26 mouse cellular contexts compared by ENCODE assay signal in the genomic region with DNA sequence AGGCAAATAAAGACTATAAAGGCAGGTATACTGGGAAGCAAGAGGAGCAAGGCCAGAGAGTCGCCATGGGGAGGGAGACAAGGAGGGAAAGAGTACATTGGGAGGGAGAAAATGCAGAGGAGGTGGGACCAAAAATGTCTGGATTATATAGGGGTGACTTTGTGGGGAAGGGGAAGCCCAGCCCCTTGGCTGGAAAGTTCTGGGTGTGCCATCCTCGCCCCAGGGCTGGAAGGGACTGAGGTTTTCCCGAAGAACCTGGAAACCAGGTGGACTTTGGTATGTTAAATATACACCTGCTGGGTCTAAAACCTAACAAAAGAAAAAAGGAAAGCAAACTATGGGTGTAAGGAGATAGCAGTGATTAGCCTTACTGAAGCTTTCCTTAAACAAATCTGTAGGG.
"Had no signal": no experiment of that assay in that cellular context is flagged by ENCODE, and none has a peak within 500 bp of the region (broad histone marks: within the 10 kb centered on the region; RNA-seq: fewer than 3 reads in every experiment).

No protein-coding gene starts in this region.

- H3K4me2 ChIP-seq: heart, embryonic 12.5 days; hindbrain, embryonic 12.5 days; hindbrain, embryonic 14.5 days; intestine, embryonic 15.5 days; limb, embryonic 13.5 days; limb, embryonic 15.5 days; liver, embryonic 12.5 days had no signal

- ATAC-seq: hindbrain, embryonic 16.5 days; inflammation-experienced regulatory T-cells, adult 6 months; intestine, embryonic 15.5 days; intestine, postnatal 0 days; liver, embryonic 12.5 days had no signal

- DNase-seq: gastrocnemius, adult 2 months; gastrocnemius, postnatal 10 days; gastrocnemius, postnatal 25 days; heart, adult 18-20 months; heart, postnatal 10 days; heart, postnatal 4 days; kidney, adult 18-20 months; kidney, adult 8-10 months; kidney, postnatal 10 days; kidney, postnatal 4 days; left cerebral cortex, postnatal 4 days had no signal

- H3K4me3 ChIP-seq: gastrocnemius, adult 2 months; heart, embryonic 10.5 days; heart, embryonic 12.5 days; hindbrain, embryonic 10.5 days; hindbrain, embryonic 12.5 days; intestine, embryonic 15.5 days; layer of hippocampus, adult 2 months; left cerebral cortex, adult 2 months; limb, embryonic 13.5 days; limb, embryonic 15.5 days; liver, embryonic 12.5 days had no signal

- H3K9me3 ChIP-seq: heart, embryonic 10.5 days; heart, embryonic 12.5 days; hindbrain, embryonic 10.5 days; hindbrain, embryonic 12.5 days; intestine, embryonic 15.5 days; limb, embryonic 13.5 days; limb, embryonic 15.5 days; liver, embryonic 12.5 days had no signal

- H3K27me3 ChIP-seq: heart, embryonic 12.5 days; hindbrain, embryonic 12.5 days; intestine, embryonic 15.5 days; limb, embryonic 13.5 days; limb, embryonic 15.5 days had no signal

- H3K36me3 ChIP-seq: heart, embryonic 10.5 days; heart, embryonic 12.5 days; hindbrain, embryonic 10.5 days; hindbrain, embryonic 12.5 days; intestine, embryonic 15.5 days; limb, embryonic 15.5 days; liver, embryonic 12.5 days had no signal

- H3K9ac ChIP-seq: heart, embryonic 12.5 days; hindbrain, embryonic 12.5 days; hindbrain, embryonic 14.5 days; intestine, embryonic 15.5 days; limb, embryonic 13.5 days; limb, embryonic 15.5 days; liver, embryonic 12.5 days; liver, embryonic 14.5 days had no signal

- H3K27ac ChIP-seq: gastrocnemius, adult 2 months; heart, embryonic 10.5 days; hindbrain, embryonic 10.5 days; hindbrain, embryonic 12.5 days; hindbrain, embryonic 14.5 days; intestine, embryonic 15.5 days; layer of hippocampus, adult 2 months; left cerebral cortex, adult 2 months; limb, embryonic 13.5 days; limb, embryonic 15.5 days; liver, embryonic 12.5 days; liver, embryonic 14.5 days had no signal
